Mouse (Mus musculus): ENCODE data around the gene Rnf183.
A peak's percentile ranks its signal among the peaks of the same experiment; 100 is the strongest.

GRCm38 (mm10) chr4:62454995-62455394, 19.9 kb upstream of the Rnf183 start:
- peak; percentile 27; the same call in 1 of the 2 replicates for TF ChIP-seq CTCF (IDR thresholded peaks at IDR 0.05; ENCODE audit: low read depth, low read length)
- TF ChIP-seq GATA1 (IDR thresholded peaks at IDR 0.05; ENCODE audit: borderline replicate concordance, low read length): no peak
- TF ChIP-seq POLR2AphosphoS5 (IDR thresholded peaks at IDR 0.05; ENCODE audit: insufficient replicate concordance, low read depth, low read length): no peak
- TF ChIP-seq TAL1 (conservative IDR thresholded peaks at IDR 0.05; ENCODE audit: low read depth, low read length): no peak
